Mouse (Mus musculus) embryonic fibroblast, embryonic 13.5 days (primary cell): ENCODE results near the gene Parm1. TPM values are rescaled to one million over a fixed set of nuclear protein-coding genes. Genes with fewer than 3 reads are reported as not detected.

Experiments
- H3K27ac ChIP-seq: 2 replicates; pipeline ENCODE4 v1.5.1; 2012; ENCODE audit warnings: low read length, control low read depth, inconsistent platforms; ENCODE audit not compliant: insufficient read depth
- H3K4me1 ChIP-seq: 2 replicates; pipeline ENCODE4 v1.6.1; 2011; ENCODE audit warnings: low read length; ENCODE audit not compliant: control insufficient read depth, insufficient read depth
- H3K4me3 ChIP-seq: 2 replicates; pipeline ENCODE4 v1.5.1; 2011; ENCODE audit warnings: mild to moderate bottlenecking, control low read depth, low read length; ENCODE audit not compliant: insufficient read depth
- CTCF ChIP-seq: IDR thresholded peaks from 2 replicates; pipeline ENCODE4 v1.5.1; 2011; ENCODE audit warnings: mild to moderate bottlenecking, control low read depth, low read length, moderate library complexity, borderline replicate concordance; ENCODE audit not compliant: insufficient read depth
- POLR2A ChIP-seq: IDR thresholded peaks from 2 replicates; pipeline ENCODE4 v1.6.1; 2011; ENCODE audit warnings: low read depth, mild to moderate bottlenecking, control low read depth, low read length, moderate library complexity
- polyA plus RNA-seq: library from polyadenylated mRNA; stranded (reverse); fragments of >200 nt; gene quantifications from 2 replicates; pipeline ENCODE4 v1.2.4, GENCODE M21; 2011; ENCODE audit warnings: low read depth; ENCODE audit not compliant: missing spikeins, insufficient read length

Parm1 gene
- 6.2 and 7.1 TPM in 2 replicates for polyA plus RNA-seq

GRCm38 (mm10) chr5:91517480-91518301 is at the start of gene Parm1:
TSS of gene Parm1 (plus strand) at chr5:91517615.
- H3K4me1 ChIP-seq = no peaks in the 10 kb centered on the region
- peak within 1 kb of the TSS; percentile 42 for H3K4me3 ChIP-seq
- H3K27ac ChIP-seq = no peak within 1 kb of the TSS
- TF ChIP-seq CTCF (peak; percentile 53), POLR2A (peak; percentile 53; the same call in 1 of the 2 replicates)

DNA sequence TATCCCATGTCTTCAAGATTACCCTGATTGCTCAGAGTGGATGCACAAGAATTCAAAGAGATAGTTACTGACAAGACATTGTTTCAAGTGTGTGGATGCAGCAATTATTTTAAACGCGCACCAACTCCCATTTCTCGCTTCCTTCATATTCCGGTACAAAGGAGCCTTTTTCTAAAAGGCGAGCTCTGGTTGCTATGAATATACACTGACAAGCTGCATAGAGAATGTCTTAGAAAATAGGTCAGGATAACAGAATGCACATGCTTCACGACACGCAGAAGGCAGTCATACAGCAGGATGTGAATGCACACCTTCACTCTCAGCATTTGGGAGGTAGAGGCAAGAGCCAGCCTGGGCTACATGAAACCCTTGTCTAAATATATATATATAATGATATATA is 42.2 kb upstream of the Parm1 start:
- no peak for TF ChIP-seq POLR2A
- TF ChIP-seq CTCF = no peak
- no peak overlapping the region for H3K27ac ChIP-seq
- H3K4me3 ChIP-seq = no peak overlapping the region
- H3K4me1 ChIP-seq = no peaks in the 10 kb centered on the region

DNA sequence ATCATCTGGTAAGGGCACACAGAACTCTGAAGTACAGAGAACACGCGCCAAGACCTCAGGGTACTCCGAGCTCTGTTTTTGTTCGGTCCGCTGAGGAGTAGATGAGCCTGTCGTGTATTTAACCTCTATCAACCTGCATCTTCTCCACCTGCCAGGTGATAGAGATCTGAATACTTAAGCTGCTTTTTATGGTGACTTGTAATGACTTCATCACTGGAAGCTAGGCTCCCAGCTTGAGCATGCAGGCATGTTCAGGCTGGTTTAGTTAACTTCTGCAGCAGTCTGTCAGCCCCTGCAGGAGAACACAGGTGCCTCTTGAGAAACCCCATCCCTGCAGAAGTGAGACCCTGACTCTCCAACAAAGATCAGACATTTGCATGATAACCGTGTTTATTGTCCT is 40.6 kb upstream of the Parm1 start:
- TF ChIP-seq POLR2A = no peak
- TF ChIP-seq CTCF = no peak
- no peaks in the 10 kb centered on the region for H3K4me1 ChIP-seq
- no peak overlapping the region for H3K4me3 ChIP-seq
- H3K27ac ChIP-seq = no peak overlapping the region

DNA sequence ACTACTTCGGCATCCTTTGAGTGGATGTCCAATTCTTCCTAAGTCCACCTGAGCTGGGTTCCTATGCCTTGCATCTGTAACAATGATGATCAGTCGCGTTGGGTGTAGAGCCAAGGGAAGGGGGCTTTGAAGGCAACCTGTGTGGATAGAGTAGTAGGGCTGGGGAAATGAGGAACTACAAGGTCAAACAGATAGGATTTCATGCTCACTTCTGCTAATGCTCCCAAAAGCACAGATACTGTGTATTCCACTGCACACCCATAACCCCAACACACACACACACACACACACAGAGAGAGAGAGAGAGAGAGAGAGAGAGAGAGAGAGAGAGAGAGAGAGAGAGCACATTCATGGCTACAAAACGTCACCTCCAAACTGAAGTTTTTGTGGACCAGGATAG is 38.7 kb upstream of the Parm1 start:
- H3K4me1 ChIP-seq = no peaks in the 10 kb centered on the region
- no peak overlapping the region for H3K27ac ChIP-seq
- TF ChIP-seq CTCF = no peak
- no peak for TF ChIP-seq POLR2A
- H3K4me3 ChIP-seq = no peak overlapping the region

- TF ChIP-seq POLR2A (no peak), CTCF (no peak)
- H3K4me3 ChIP-seq = no peak overlapping the region
- H3K27ac ChIP-seq = no peak overlapping the region
- H3K4me1 ChIP-seq = no peaks in the 10 kb centered on the region
Observed at GRCm38 (mm10) chr5:91480129-91480528, 37.3 kb upstream of the Parm1 start.

- TF ChIP-seq POLR2A (no peak), CTCF (no peak)
- Histone ChIP-seq H3K27ac (no peak overlapping the region), H3K4me3 (no peak overlapping the region), H3K4me1 (no peaks in the 10 kb centered on the region)
Observed at GRCm38 (mm10) chr5:91484324-91484723, 33.1 kb upstream of the Parm1 start.

- Histone ChIP-seq H3K4me3 (no peak overlapping the region), H3K27ac (no peak overlapping the region), H3K4me1 (no peaks in the 10 kb centered on the region)
- no peak for TF ChIP-seq CTCF
- no peak for TF ChIP-seq POLR2A
Observed at GRCm38 (mm10) chr5:91494456-91494855, 23.0 kb upstream of the Parm1 start.

DNA sequence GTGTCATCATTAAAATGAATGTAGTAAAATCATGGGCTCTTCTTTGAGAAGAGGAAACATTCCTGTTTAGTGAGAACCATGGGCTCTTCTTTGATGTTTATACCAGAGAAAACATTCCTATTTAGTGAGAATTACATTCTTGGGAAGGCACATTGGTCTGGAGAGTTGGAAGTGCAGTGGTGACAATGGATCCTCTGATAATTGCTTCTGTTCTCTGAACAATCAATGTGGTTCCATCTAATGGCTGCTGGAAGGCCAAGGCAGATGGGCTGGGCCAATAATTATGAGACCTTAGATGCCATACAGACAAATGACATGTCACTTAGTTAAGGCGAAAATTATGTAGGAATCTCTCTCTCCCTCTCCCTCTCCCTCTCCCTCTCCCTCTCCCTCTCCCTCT is 16.1 kb upstream of the Parm1 start:
- TF ChIP-seq POLR2A (no peak), CTCF (no peak)
- H3K4me3 ChIP-seq = no peak overlapping the region
- H3K4me1 ChIP-seq = no peaks in the 10 kb centered on the region
- H3K27ac ChIP-seq = no peak overlapping the region

GRCm38 (mm10) chr5:91502366-91502765 is 15.0 kb upstream of the Parm1 start:
- Histone ChIP-seq H3K4me3 (no peak overlapping the region), H3K4me1 (no peaks in the 10 kb centered on the region), H3K27ac (no peak overlapping the region)
- TF ChIP-seq CTCF (no peak), POLR2A (no peak)

DNA sequence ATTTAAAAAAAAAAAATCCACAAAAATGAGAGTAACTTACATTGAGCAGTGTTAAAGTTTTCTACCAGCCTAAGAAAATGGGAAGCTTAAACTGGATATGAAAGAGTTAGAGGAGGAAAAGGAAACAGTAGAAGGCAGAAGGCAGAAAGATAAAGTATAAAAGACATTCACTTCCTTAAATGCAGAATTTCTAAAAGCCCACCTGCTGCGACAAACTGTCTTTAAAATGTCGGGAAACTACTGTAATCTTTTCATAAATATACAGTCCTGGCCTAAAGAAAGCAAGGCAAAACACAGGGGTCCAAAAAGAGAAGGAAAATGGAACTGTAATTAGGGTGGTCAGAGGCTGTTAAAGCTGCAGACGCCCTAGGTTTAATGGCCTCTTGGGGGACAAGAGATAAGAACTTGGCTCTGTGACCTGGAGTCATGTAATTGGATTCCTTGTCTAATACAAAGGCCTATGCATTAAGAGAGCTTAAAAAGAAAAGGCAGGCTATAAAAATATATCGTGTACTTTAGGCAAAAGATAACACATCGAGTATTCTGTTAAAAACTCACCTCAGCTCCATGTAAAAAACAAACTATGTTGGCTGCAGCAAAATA is 13.0 kb upstream of the Parm1 start:
- H3K4me3 ChIP-seq = no peak overlapping the region
- TF ChIP-seq POLR2A = no peak
- TF ChIP-seq CTCF = no peak
- no peak overlapping the region for H3K27ac ChIP-seq
- no peaks in the 10 kb centered on the region for H3K4me1 ChIP-seq
